Mouse (Mus musculus) adrenal gland, postnatal 0 days (tissue): ENCODE results near the gene Sag. TPM values are rescaled to one million over a fixed set of nuclear protein-coding genes. Genes with fewer than 3 reads are reported as not detected.

Source experiments
- polyA plus RNA-seq: library from polyadenylated mRNA; unstranded; fragments of >200 nt; fragmentation: Nextera tagmentation; extraction: Ambion mirVana; gene quantifications from 2 replicates; pipeline ENCODE4 v1.2.1, GENCODE M21; 2015

The Sag gene
- polyA plus RNA-seq: 3.5 TPM in 2 replicates

DNA sequence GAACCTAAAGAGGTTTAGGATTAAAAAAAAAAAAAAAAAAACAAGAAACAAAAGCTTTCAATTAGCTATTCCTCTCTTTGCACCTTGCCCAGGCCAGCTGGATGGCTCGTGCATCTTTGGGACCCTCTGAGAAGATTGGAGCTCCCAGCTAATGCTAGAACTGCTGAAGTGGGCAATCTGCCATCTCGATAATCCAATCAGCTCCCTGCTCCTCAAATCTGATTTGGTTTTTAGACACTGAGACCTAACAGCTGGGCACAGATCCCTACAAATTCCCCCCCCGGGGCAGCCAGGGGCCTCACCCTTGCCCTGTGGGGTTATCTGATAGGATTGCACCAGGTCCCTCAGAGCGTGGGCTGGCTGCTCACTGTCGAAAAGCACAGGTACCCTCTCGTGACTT lies at the start of gene Sag:
Gene Sag (plus strand): TSS at position 105 of the 400 bp plus-strand sequence.

GRCm38 (mm10) chr1:87755641-87756470 lies 47.6 kb upstream of the Sag start, which contains the start of gene Atg16l1:
Atg16l1 (plus strand) TSS chr1:87755870.

GRCm38 (mm10) chr1:87852892-87853600 lies 49.6 kb downstream of the Sag start, which contains the start of gene Dgkd:
Dgkd (plus strand) TSS chr1:87853287.

Other genes with a start within 250 kb of the Sag start
- gene Ngef, start 229.8 kb upstream of the Sag start, polyA plus RNA-seq: 1.3 and 1.5 TPM in 2 replicates
- gene Inpp5d, start 183.4 kb upstream of the Sag start, polyA plus RNA-seq: 1.8 and 7.4 TPM in 2 replicates
- gene Atg16l1, start 47.8 kb upstream of the Sag start, polyA plus RNA-seq: 20.3 and 21.1 TPM in 2 replicates
- 11.5 and 15.1 TPM in 2 replicates for gene Dgkd, start 49.6 kb downstream of the Sag start, polyA plus RNA-seq
- 12.0 and 21.3 TPM in 2 replicates for gene Usp40, start 204.9 kb downstream of the Sag start, polyA plus RNA-seq